Mouse (Mus musculus) embryonic facial prominence, embryonic 15.5 days (tissue): ENCODE results near the gene Klhl21. TPM values are rescaled to one million over a fixed set of nuclear protein-coding genes. Genes with fewer than 3 reads are reported as not detected.

Experiments
- ATAC-seq: fragments of 200-750 bp; cut with Nextera tagmentation; 2 replicates; pipeline ENCODE4 v1.8.0; 2017; ENCODE audit warnings: low read depth, moderate TSS enrichment; ENCODE audit not compliant: insufficient number of reproducible peaks, low FRiP score, low TSS enrichment
- H3K27ac ChIP-seq: fragments of 300-500 bp; sonication (generic); replicated peaks from 2 replicates; pipeline ENCODE4 v1.5.1; 2015; ENCODE audit warnings: mild to moderate bottlenecking, inconsistent platforms
- H3K27me3 ChIP-seq: fragments of 300-500 bp; sonication (generic); 2 replicates; pipeline ENCODE4 v1.6.1; 2015; ENCODE audit warnings: inconsistent platforms
- H3K36me3 ChIP-seq: fragments of 300-500 bp; sonication (generic); 2 replicates; pipeline ENCODE4 v1.6.1; 2015; ENCODE audit warnings: mild to moderate bottlenecking, inconsistent platforms
- H3K4me1 ChIP-seq: fragments of 300-500 bp; sonication (generic); 2 replicates; pipeline ENCODE4 v1.6.1; 2015; ENCODE audit warnings: inconsistent platforms
- H3K4me2 ChIP-seq: fragments of 300-500 bp; sonication (generic); replicated peaks from 2 replicates; pipeline ENCODE4 v1.6.1; 2015; ENCODE audit warnings: mild to moderate bottlenecking, inconsistent platforms
- H3K4me3 ChIP-seq: fragments of 300-500 bp; sonication (generic); replicated peaks from 2 replicates; pipeline ENCODE4 v1.5.1; 2015; ENCODE audit warnings: mild to moderate bottlenecking, inconsistent platforms
- H3K9ac ChIP-seq: fragments of 300-500 bp; sonication (generic); 2 replicates; pipeline ENCODE4 v1.6.1; 2015; ENCODE audit warnings: inconsistent platforms
- H3K9me3 ChIP-seq: fragments of 300-500 bp; sonication (generic); replicated peaks from 2 replicates; pipeline ENCODE4 v1.6.1; 2016; ENCODE audit warnings: inconsistent platforms
- WGBS: fragments of 180-500 bp; shearing (Covaris S2); methylation state at CpG from one replicate; pipeline ENCODE4 v1.1.7; 2015; 5-methylcytosine and 5-hydroxymethylcytosine counted together
- polyA plus RNA-seq: library from polyadenylated mRNA; unstranded; fragments of >200 nt; fragmentation: Nextera tagmentation; extraction: Ambion mirVana; gene quantifications from 2 replicates; pipeline ENCODE4 v1.2.1, GENCODE M21; 2015

Klhl21 gene
- polyA plus RNA-seq, 1 experiment from 2014 or later: 18.8 TPM

DNA sequence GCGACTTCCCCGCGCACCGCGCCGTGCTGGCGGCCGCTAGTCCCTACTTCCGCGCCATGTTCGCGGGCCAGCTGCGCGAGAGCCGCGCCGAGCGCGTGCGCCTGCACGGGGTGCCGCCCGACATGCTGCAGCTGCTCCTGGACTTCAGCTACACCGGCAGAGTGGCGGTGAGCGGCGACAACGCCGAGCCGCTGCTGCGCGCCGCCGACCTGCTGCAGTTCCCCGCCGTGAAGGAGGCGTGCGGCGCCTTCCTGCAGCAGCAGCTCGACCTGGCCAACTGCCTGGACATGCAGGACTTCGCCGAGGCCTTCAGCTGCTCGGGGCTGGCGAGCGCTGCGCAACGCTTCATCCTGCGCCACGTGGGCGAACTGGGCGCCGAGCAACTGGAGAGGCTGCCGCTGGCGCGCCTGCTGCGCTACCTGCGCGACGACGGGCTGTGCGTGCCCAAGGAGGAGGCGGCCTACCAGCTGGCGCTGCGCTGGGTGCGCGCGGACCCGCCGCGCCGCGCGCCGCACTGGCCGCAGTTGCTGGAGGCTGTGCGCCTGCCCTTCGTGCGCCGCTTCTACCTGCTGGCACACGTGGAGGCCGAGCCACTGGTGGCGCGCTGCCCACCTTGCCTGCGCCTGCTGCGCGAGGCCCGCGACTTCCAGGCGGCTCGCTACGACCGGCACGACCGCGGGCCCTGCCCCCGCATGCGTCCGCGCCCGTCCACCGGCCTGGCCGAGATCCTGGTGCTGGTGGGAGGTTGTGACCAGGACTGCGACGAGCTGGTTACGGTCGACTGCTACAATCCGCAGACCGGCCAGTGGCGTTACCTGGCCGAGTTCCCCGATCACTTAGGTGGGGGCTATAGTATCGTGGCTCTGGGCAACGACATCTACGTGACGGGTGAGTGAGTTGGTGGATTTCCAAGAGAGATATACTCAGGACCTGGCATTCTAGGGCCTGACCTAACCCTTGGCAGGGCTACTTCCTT is 761 bp downstream of the Klhl21 start:
- ATAC-seq: peak; percentile 75
- peak overlapping the region; percentile 96 for H3K27ac ChIP-seq
- H3K27me3 ChIP-seq: no peaks in the 10 kb centered on the region
- under 1% methylated on average over 115 of the region's 115 CpGs for WGBS
- peaks cover 42% of the 10 kb centered on the region for H3K4me1 ChIP-seq
- peak overlapping the region; percentile 49 for H3K9ac ChIP-seq
- no peaks in the 10 kb centered on the region for H3K9me3 ChIP-seq
- peak overlapping the region; percentile 77 for H3K4me3 ChIP-seq
- H3K36me3 ChIP-seq: peaks cover 23% of the 10 kb centered on the region
- peak overlapping the region; percentile 95 for H3K4me2 ChIP-seq

DNA sequence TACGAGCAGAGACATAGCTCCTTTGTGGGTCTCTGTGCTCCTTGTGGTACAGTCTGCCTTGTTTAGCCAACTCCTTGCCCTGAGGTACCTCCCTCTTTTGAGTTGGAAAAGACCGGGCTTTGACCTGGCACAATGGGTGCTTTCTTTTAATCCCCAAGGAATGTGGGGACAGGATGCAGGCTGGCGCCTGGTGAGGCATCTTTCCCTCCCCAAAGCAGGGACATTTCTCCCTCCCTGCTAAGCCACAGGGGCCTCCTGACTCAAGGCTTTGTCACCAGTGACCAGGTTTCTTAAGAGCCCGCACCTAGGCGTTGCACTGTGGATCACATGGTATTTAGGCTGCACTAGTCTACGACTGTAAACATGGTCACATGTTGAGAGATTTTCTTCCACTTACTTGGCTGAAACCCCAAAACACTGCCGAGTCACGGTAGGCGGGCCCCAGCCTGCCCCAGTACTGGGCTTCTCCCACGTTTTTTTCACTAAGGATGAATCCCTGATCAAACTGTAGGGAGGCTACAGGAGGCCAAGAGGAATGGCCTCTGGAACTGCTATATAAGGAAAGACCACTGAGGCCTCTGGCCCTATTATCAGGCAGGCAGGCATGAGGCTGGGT is 1.6 kb downstream of the Klhl21 start:
- Histone ChIP-seq H3K36me3 (peaks cover 31% of the 10 kb centered on the region), H3K4me2 (peak overlapping the region; percentile 95), H3K27me3 (no peaks in the 10 kb centered on the region), H3K27ac (peak overlapping the region; percentile 96), H3K9ac (peak overlapping the region; percentile 49), H3K4me3 (peak overlapping the region; percentile 77), H3K4me1 (peaks cover 42% of the 10 kb centered on the region), H3K9me3 (no peaks in the 10 kb centered on the region)
- WGBS: 3% methylated on average over 10 of the region's 10 CpGs
- peak; percentile 29 for ATAC-seq

DNA sequence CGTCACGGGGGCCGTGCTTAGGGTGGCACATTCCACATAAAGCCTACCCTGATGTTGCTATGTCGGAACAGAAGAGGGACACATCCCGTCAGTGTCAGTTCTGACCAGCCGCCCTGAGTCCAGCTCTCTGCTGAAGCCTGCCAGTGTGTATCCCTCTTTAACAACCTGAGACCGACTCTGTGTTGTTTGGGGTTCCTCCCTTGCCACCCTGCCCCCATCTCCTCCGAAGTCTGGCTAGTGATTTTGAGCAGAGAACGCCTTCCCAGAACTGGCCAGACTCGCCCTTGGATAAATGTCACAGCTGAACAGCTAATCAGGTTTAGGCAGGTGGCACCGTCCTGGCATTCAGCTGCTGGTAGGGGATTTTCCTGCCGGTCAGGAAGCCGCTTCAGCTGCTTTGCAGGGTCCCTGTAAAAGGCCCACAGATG is 2.1 kb downstream of the Klhl21 start:
- 9% methylated on average over 13 of the region's 13 CpGs for WGBS

DNA sequence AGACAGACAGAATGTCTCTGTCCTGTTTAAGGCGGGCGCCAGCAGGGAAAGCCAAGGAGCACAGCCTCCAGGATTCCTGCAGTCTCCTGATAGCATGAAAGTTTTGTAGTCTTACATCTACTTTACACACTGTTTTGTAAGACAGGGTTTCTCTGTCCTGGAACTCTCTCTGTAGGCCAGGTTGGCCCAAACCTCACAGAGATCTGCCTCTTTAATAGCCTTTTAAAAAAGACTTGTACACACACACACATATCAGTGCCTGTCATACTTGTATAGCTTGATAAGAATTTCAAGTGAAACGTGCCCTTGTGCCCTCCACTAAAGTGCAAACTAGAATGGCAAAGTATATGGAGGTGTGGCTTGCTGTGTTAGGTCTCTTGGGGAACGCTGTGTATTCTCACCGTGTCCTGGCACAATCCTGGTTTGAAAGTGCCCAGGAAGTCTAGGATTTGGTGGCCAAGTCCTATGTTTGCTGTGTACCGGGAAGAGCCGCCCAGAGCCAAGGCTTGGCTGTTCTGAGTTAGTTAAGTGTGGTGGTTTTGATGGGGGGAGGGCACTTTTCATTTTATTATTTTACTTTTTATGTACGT is 2.7 kb downstream of the Klhl21 start:
- no peak for ATAC-seq
- Histone ChIP-seq H3K4me1 (peaks cover 42% of the 10 kb centered on the region), H3K27me3 (no peaks in the 10 kb centered on the region)

More for the DNA sequence above, 2.1 kb downstream of the Klhl21 start:
- Histone ChIP-seq H3K4me3 (peak overlapping the region; percentile 77), H3K9me3 (no peaks in the 10 kb centered on the region), H3K27me3 (no peaks in the 10 kb centered on the region), H3K9ac (peak overlapping the region; percentile 49), H3K4me2 (peak overlapping the region; percentile 95), H3K27ac (peak overlapping the region; percentile 96), H3K36me3 (peaks cover 37% of the 10 kb centered on the region), H3K4me1 (peaks cover 42% of the 10 kb centered on the region)
- no peak for ATAC-seq

DNA sequence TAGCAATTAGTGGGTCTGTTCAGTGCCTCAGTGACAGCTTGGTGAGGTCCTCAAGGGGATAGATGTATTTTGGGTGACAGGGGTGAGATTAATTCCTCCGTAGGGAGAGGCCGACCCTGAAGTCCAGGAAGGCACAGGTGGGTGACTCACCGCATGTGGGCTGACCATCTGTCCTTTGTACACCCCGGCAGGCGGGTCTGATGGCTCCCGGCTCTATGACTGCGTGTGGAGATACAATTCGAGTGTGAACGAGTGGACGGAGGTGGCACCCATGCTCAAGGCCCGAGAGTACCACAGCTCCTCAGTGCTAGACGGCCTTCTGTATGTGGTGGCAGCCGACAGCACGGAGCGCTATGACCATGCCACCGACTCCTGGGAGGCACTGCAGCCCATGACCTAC is 3.5 kb downstream of the Klhl21 start:
- no peaks in the 10 kb centered on the region for H3K27me3 ChIP-seq
- H3K27ac ChIP-seq: no peak overlapping the region
- ATAC-seq: no peak
- peaks cover 48% of the 10 kb centered on the region for H3K36me3 ChIP-seq
- no peaks in the 10 kb centered on the region for H3K9me3 ChIP-seq
- H3K4me2 ChIP-seq: peak overlapping the region; percentile 95; the same call in 1 of the 2 replicates
- 88% methylated on average over 16 of the region's 16 CpGs for WGBS
- peaks cover 39% of the 10 kb centered on the region for H3K4me1 ChIP-seq
- peak overlapping the region; percentile 77; the same call in 1 of the 2 replicates for H3K4me3 ChIP-seq
- H3K9ac ChIP-seq: no peak overlapping the region

More for the DNA sequence above, 2.7 kb downstream of the Klhl21 start:
- peak overlapping the region; percentile 95 for H3K4me2 ChIP-seq
- peaks cover 42% of the 10 kb centered on the region for H3K36me3 ChIP-seq
- H3K27ac ChIP-seq: peak overlapping the region; percentile 96; the same call in 1 of the 2 replicates
- peak overlapping the region; percentile 49; the same call in 1 of the 2 replicates for H3K9ac ChIP-seq
- H3K4me3 ChIP-seq: peak overlapping the region; percentile 77
- H3K9me3 ChIP-seq: no peaks in the 10 kb centered on the region
- 65% methylated on average over 8 of the region's 8 CpGs for WGBS

DNA sequence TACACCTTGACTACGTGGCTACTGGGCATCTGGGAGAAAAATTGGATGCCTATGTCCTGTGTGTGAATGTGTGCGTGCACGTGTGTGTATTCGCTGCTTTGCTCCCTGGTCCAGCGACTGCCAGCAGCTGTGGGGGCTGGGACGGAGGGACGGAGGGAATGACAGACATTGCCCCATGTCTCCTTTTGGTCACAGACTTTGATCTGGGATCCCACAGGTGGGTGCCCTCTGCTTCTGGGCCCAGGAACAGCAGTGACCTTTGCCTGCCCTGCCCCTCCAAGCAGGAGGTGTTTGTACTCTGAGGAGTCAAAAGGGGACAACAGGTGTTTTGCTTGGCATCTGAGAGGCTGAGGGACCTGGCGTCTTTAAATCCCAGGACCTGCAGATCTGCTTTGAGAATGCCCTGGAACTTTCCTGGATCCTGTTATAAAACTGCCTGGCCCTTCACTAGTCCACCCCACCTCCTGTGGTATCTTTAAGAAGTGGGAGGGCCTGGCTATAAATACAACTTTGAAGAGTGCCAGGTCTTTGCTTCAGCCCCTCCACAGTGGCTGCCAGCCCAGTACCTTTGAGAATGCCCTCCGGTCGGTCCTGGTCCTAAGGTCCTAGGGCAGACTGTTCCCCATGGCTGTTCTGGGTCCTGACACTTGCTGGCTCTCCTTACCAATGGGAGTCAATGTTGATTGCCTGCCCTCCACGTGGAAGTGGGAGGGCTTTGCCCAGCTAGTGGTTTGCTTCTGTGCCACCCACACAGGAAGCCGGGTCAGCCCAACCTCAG is 4.6 kb downstream of the Klhl21 start:
- H3K27me3 ChIP-seq: no peaks in the 10 kb centered on the region
- WGBS: 84% methylated on average over 12 of the region's 12 CpGs

DNA sequence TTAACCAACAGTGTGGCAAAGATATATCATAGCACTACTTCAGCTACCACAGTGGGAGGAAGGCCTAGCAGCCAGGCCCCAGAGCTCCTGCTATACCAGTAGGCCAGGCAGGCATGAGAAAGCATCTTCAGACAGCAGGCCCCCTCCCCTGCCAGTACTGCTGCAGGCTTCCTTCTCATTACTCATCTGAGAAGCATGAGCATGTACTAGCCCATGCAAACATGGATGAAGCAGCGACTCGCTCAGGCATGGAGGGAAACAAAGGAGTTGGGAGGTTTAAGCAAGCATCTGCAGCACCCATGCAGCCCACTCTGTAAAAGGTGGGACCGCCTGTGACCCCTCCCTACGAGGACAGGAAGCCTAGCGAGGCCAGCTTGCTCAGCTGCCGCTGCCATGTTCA is 10.5 kb downstream of the Klhl21 start:
- 0 out of 2 replicates have a peak, but pooled peaks cover 6% of the 10 kb centered on the region for H3K4me1 ChIP-seq
- H3K36me3 ChIP-seq: peaks cover 89% of the 10 kb centered on the region
- no peak overlapping the region for H3K27ac ChIP-seq
- no peak overlapping the region for H3K4me2 ChIP-seq
- no peak overlapping the region for H3K4me3 ChIP-seq
- H3K9me3 ChIP-seq: no peaks in the 10 kb centered on the region
- H3K9ac ChIP-seq: no peak overlapping the region
- ATAC-seq: no peak
- H3K27me3 ChIP-seq: no peaks in the 10 kb centered on the region
- 75% methylated on average over 6 of the region's 6 CpGs for WGBS

More for the DNA sequence above, 4.6 kb downstream of the Klhl21 start:
- Histone ChIP-seq H3K36me3 (peaks cover 56% of the 10 kb centered on the region), H3K9me3 (no peaks in the 10 kb centered on the region), H3K4me1 (peaks cover 27% of the 10 kb centered on the region), H3K4me3 (no peak overlapping the region), H3K4me2 (no peak overlapping the region), H3K27ac (no peak overlapping the region), H3K9ac (no peak overlapping the region)
- no peak for ATAC-seq

DNA sequence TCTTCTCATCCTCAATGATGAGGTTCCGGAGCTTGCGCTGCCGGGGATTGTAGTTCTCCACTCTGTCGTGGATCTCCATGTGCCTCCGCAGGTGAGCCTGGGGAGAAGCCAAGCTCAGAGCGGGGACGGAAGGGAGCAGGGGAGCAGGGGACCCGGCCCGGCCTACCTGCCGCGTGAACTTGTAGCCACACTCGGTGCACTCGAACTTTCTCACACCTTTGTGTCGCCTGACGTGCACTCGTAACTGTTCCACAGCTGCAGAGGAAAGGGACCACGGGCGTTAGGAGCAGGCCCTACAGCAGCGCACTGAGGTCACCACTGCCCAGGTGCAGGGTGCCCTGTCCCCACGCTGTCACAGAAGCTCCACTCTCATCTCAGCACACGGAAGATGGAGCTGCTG is 11.4 kb downstream of the Klhl21 start:
- Histone ChIP-seq H3K4me2 (no peak overlapping the region), H3K36me3 (peaks cover 87% of the 10 kb centered on the region), H3K4me1 (peaks cover 14% of the 10 kb centered on the region; the same call in 1 of the 2 replicates), H3K9ac (no peak overlapping the region), H3K27ac (no peak overlapping the region), H3K27me3 (no peaks in the 10 kb centered on the region), H3K9me3 (no peaks in the 10 kb centered on the region), H3K4me3 (no peak overlapping the region)
- 94% methylated on average over 21 of the region's 21 CpGs for WGBS
- ATAC-seq: no peak

DNA sequence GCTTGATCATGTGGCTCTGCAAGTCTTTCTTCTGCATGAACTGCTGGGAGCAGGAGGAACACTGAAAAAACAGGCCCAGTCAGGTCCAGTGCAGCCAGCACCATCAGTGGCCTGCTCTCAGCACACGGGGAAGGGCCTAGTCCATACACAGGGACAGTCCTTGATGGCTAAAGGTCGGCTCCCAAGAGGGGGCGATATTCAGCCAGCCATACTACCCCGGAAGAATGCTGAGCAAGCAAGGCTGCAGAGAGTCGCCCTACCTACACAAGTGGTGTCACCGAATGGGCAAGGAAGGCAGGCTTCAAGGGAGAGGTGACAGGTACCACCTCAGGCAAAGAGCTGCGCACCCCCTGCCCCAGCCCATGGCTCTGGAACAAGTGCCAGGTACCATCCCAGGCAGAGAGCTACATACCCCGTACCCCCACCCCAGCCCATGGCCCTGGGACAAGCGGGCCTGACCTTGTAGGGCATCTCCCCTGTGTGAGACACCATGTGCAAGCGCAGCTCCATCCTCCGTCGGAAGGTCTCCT is 13.0 kb downstream of the Klhl21 start:
- Histone ChIP-seq H3K4me2 (no peak overlapping the region), H3K4me1 (peaks cover 31% of the 10 kb centered on the region), H3K36me3 (peaks cover 71% of the 10 kb centered on the region), H3K27me3 (no peaks in the 10 kb centered on the region), H3K4me3 (no peak overlapping the region), H3K9ac (no peak overlapping the region), H3K27ac (no peak overlapping the region), H3K9me3 (no peaks in the 10 kb centered on the region)
- WGBS: 75% methylated on average over 12 of the region's 12 CpGs
- ATAC-seq: no peak

DNA sequence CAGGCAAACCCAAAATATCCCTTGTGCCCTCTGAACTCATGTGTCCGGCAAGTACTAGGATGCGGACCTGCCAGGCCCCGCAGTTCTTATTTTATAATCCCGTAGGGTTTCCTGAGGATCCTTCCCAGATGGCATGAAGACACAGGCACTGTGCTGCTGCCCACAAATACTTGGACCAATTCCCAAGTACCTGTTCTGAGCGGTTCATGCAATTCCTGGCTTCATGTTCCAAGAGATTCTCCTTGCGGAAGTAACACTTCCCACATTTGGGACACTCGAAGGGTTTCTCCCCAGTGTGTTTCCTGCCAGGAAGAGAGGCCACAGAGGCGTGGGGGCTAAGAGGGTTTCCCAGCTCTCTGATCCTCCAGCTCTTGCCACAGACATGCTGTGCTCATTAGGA is 13.9 kb downstream of the Klhl21 start:
- ATAC-seq: no peak
- H3K9ac ChIP-seq: no peak overlapping the region
- H3K4me1 ChIP-seq: peaks cover 36% of the 10 kb centered on the region
- no peak overlapping the region for H3K27ac ChIP-seq
- peaks cover 65% of the 10 kb centered on the region for H3K36me3 ChIP-seq
- H3K4me3 ChIP-seq: no peak overlapping the region
- H3K4me2 ChIP-seq: no peak overlapping the region
- no peaks in the 10 kb centered on the region for H3K27me3 ChIP-seq
- 81% methylated on average over 8 of the region's 8 CpGs for WGBS
- no peaks in the 10 kb centered on the region for H3K9me3 ChIP-seq
